Mouse (Mus musculus): ENCODE measurements around the gene Enpp1. TPM values are rescaled to one million over a fixed set of nuclear protein-coding genes. Genes with fewer than 3 reads are reported as not detected.

The Enpp1 gene
- polyA plus RNA-seq, 1 experiment from 2014 or later: 0.31 TPM

GRCm38 (mm10) chr10:24642796-24643580 is 69.0 kb downstream of the Enpp1 start:
- Histone ChIP-seq H3K4me1 (peaks cover 8% of the 10 kb centered on the region), H3K27me3 (ENCODE audit: poor library complexity, severe bottlenecking) (no peaks in the 10 kb centered on the region), H3K4me3 (no peak overlapping the region), H3K9me3 (no peaks in the 10 kb centered on the region), H3K36me3 (replicated peaks) (no peaks in the 10 kb centered on the region), H3K27ac (no peak overlapping the region)
- 90% methylated on average over 11 of the region's 11 CpGs for WGBS
- no peak for DNase-seq (ENCODE audit: extremely low spot score, low spot score)

- no peak for DNase-seq (ENCODE audit: extremely low spot score, low spot score)
- 76% methylated on average over 14 of the region's 14 CpGs for WGBS
Observed at GRCm38 (mm10) chr10:24641416-24642140, 70.4 kb downstream of the Enpp1 start.

GRCm38 (mm10) chr10:24640186-24640875 is 71.6 kb downstream of the Enpp1 start:
- H3K4me1 ChIP-seq: peaks cover 8% of the 10 kb centered on the region
- H3K27me3 ChIP-seq (ENCODE audit: poor library complexity, severe bottlenecking): no peaks in the 10 kb centered on the region
- no peak for DNase-seq (ENCODE audit: extremely low spot score, low spot score)
- no peaks in the 10 kb centered on the region for H3K9me3 ChIP-seq
- H3K36me3 ChIP-seq (replicated peaks): no peaks in the 10 kb centered on the region
- 89% methylated on average over 6 of the region's 6 CpGs for WGBS
- no peak overlapping the region for H3K27ac ChIP-seq
- H3K4me3 ChIP-seq: no peak overlapping the region

More at GRCm38 (mm10) chr10:24641416-24642140, 70.4 kb downstream of the Enpp1 start:
- peaks cover 8% of the 10 kb centered on the region for H3K4me1 ChIP-seq
- H3K27ac ChIP-seq: no peak overlapping the region
- H3K36me3 ChIP-seq (replicated peaks): no peaks in the 10 kb centered on the region
- no peaks in the 10 kb centered on the region for H3K9me3 ChIP-seq
- no peaks in the 10 kb centered on the region for H3K27me3 ChIP-seq (ENCODE audit: poor library complexity, severe bottlenecking)
- H3K4me3 ChIP-seq: no peak overlapping the region

- H3K9me3 ChIP-seq: no peaks in the 10 kb centered on the region
- H3K27ac ChIP-seq: no peak overlapping the region
- H3K4me3 ChIP-seq: no peak overlapping the region
- no peak for DNase-seq (ENCODE audit: extremely low spot score, low spot score)
- no peaks in the 10 kb centered on the region for H3K36me3 ChIP-seq (replicated peaks)
- no peaks in the 10 kb centered on the region for H3K27me3 ChIP-seq (ENCODE audit: poor library complexity, severe bottlenecking)
- H3K4me1 ChIP-seq: peaks cover 8% of the 10 kb centered on the region
- 71% methylated on average over 7 of the region's 7 CpGs for WGBS
Observed at GRCm38 (mm10) chr10:24639596-24639995, 72.4 kb downstream of the Enpp1 start.

- Histone ChIP-seq H3K36me3 (replicated peaks) (no peaks in the 10 kb centered on the region), H3K27ac (no peak overlapping the region), H3K27me3 (ENCODE audit: poor library complexity, severe bottlenecking) (no peaks in the 10 kb centered on the region), H3K9me3 (no peaks in the 10 kb centered on the region), H3K4me1 (peaks cover 8% of the 10 kb centered on the region), H3K4me3 (no peak overlapping the region)
- WGBS: 68% methylated on average over 10 of the region's 10 CpGs
- no peak for DNase-seq (ENCODE audit: extremely low spot score, low spot score)
Observed at GRCm38 (mm10) chr10:24638306-24639070, 73.5 kb downstream of the Enpp1 start.

GRCm38 (mm10) chr10:24636986-24637385 is 75.0 kb downstream of the Enpp1 start:
- Histone ChIP-seq H3K9me3 (no peaks in the 10 kb centered on the region), H3K27me3 (ENCODE audit: poor library complexity, severe bottlenecking) (no peaks in the 10 kb centered on the region), H3K27ac (no peak overlapping the region), H3K36me3 (replicated peaks) (no peaks in the 10 kb centered on the region), H3K4me1 (peaks cover 8% of the 10 kb centered on the region), H3K4me3 (no peak overlapping the region)
- DNase-seq (ENCODE audit: extremely low spot score, low spot score): no peak
- WGBS: 80% methylated on average over 2 of the region's 2 CpGs

- Histone ChIP-seq H3K36me3 (replicated peaks) (no peaks in the 10 kb centered on the region), H3K9me3 (no peaks in the 10 kb centered on the region), H3K4me1 (peaks cover 8% of the 10 kb centered on the region), H3K27me3 (ENCODE audit: poor library complexity, severe bottlenecking) (no peaks in the 10 kb centered on the region), H3K27ac (no peak overlapping the region), H3K4me3 (no peak overlapping the region)
- WGBS: 95% methylated on average over 10 of the region's 10 CpGs
- DNase-seq (ENCODE audit: extremely low spot score, low spot score): no peak
Observed at GRCm38 (mm10) chr10:24635884-24636283, 76.1 kb downstream of the Enpp1 start.

GRCm38 (mm10) chr10:24635331-24635815 is 76.6 kb downstream of the Enpp1 start:
- H3K4me3 ChIP-seq: no peak overlapping the region
- H3K9me3 ChIP-seq: no peaks in the 10 kb centered on the region
- no peaks in the 10 kb centered on the region for H3K27me3 ChIP-seq (ENCODE audit: poor library complexity, severe bottlenecking)
- WGBS: 90% methylated on average over 11 of the region's 11 CpGs
- no peak for DNase-seq (ENCODE audit: extremely low spot score, low spot score)
- no peak overlapping the region for H3K27ac ChIP-seq
- H3K36me3 ChIP-seq (replicated peaks): no peaks in the 10 kb centered on the region
- H3K4me1 ChIP-seq: peaks cover 8% of the 10 kb centered on the region

- 84% methylated on average over 9 of the region's 9 CpGs for WGBS
- no peak overlapping the region for H3K4me3 ChIP-seq
- no peak for DNase-seq (ENCODE audit: extremely low spot score, low spot score)
Observed at GRCm38 (mm10) chr10:24634288-24634687, 77.7 kb downstream of the Enpp1 start.

GRCm38 (mm10) chr10:24631122-24631521 is 80.8 kb downstream of the Enpp1 start:
- whole genome bisulfite sequencing: 91% methylated on average over 5 of the region's 5 CpGs
- Histone ChIP-seq H3K36me3 (replicated peaks) (no peaks in the 10 kb centered on the region), H3K4me3 (no peak overlapping the region), H3K4me1 (peaks cover 8% of the 10 kb centered on the region; the same call in 1 of the 2 replicates), H3K27ac (no peak overlapping the region), H3K9me3 (no peaks in the 10 kb centered on the region), H3K27me3 (ENCODE audit: poor library complexity, severe bottlenecking) (0 out of 2 replicates have a peak, but pooled peaks cover 6% of the 10 kb centered on the region)
- DNase-seq (ENCODE audit: extremely low spot score, low spot score): no peak

More at GRCm38 (mm10) chr10:24634288-24634687, 77.7 kb downstream of the Enpp1 start:
- 0 out of 2 replicates have a peak, but pooled peaks cover 1% of the 10 kb centered on the region for H3K27me3 ChIP-seq (ENCODE audit: poor library complexity, severe bottlenecking)
- H3K36me3 ChIP-seq (replicated peaks): no peaks in the 10 kb centered on the region
- peaks cover 8% of the 10 kb centered on the region for H3K4me1 ChIP-seq
- H3K27ac ChIP-seq: no peak overlapping the region
- H3K9me3 ChIP-seq: no peaks in the 10 kb centered on the region

- peak; percentile 70 for DNase-seq (ENCODE audit: extremely low spot score, low spot score)
- Histone ChIP-seq H3K9me3 (no peaks in the 10 kb centered on the region), H3K36me3 (replicated peaks) (no peaks in the 10 kb centered on the region), H3K27me3 (ENCODE audit: poor library complexity, severe bottlenecking) (0 out of 2 replicates have a peak, but pooled peaks cover 6% of the 10 kb centered on the region), H3K27ac (no peak overlapping the region), H3K4me3 (no peak overlapping the region; the same call in 1 of the 2 replicates), H3K4me1 (peaks cover 8% of the 10 kb centered on the region; the same call in 1 of the 2 replicates)
- WGBS: 28% methylated on average over 18 of the region's 18 CpGs
Observed at GRCm38 (mm10) chr10:24630469-24631081, 81.4 kb downstream of the Enpp1 start.
